Mouse (Mus musculus) embryonic facial prominence, embryonic 15.5 days (tissue): ENCODE measurements around the gene Cux1. TPM values are rescaled to one million over a fixed set of nuclear protein-coding genes. Genes with fewer than 3 reads are reported as not detected.
A peak's percentile ranks its signal among the peaks of the same experiment; 100 is the strongest.

Source experiments
- ATAC-seq: fragments of 200-750 bp; cut with Nextera tagmentation; 2 replicates; pipeline ENCODE4 v1.8.0; 2017; ENCODE audit warnings: low read depth, moderate TSS enrichment; ENCODE audit not compliant: insufficient number of reproducible peaks, low FRiP score, low TSS enrichment
- H3K27ac ChIP-seq: fragments of 300-500 bp; sonication (generic); replicated peaks from 2 replicates; pipeline ENCODE4 v1.5.1; 2015; ENCODE audit warnings: mild to moderate bottlenecking, inconsistent platforms
- H3K27me3 ChIP-seq: fragments of 300-500 bp; sonication (generic); 2 replicates; pipeline ENCODE4 v1.6.1; 2015; ENCODE audit warnings: inconsistent platforms
- H3K36me3 ChIP-seq: fragments of 300-500 bp; sonication (generic); 2 replicates; pipeline ENCODE4 v1.6.1; 2015; ENCODE audit warnings: mild to moderate bottlenecking, inconsistent platforms
- H3K4me1 ChIP-seq: fragments of 300-500 bp; sonication (generic); 2 replicates; pipeline ENCODE4 v1.6.1; 2015; ENCODE audit warnings: inconsistent platforms
- H3K4me2 ChIP-seq: fragments of 300-500 bp; sonication (generic); replicated peaks from 2 replicates; pipeline ENCODE4 v1.6.1; 2015; ENCODE audit warnings: mild to moderate bottlenecking, inconsistent platforms
- H3K4me3 ChIP-seq: fragments of 300-500 bp; sonication (generic); replicated peaks from 2 replicates; pipeline ENCODE4 v1.5.1; 2015; ENCODE audit warnings: mild to moderate bottlenecking, inconsistent platforms
- H3K9ac ChIP-seq: fragments of 300-500 bp; sonication (generic); 2 replicates; pipeline ENCODE4 v1.6.1; 2015; ENCODE audit warnings: inconsistent platforms
- H3K9me3 ChIP-seq: fragments of 300-500 bp; sonication (generic); replicated peaks from 2 replicates; pipeline ENCODE4 v1.6.1; 2016; ENCODE audit warnings: inconsistent platforms
- WGBS: fragments of 180-500 bp; shearing (Covaris S2); methylation state at CpG from one replicate; pipeline ENCODE4 v1.1.7; 2015; 5-methylcytosine and 5-hydroxymethylcytosine counted together
- polyA plus RNA-seq: library from polyadenylated mRNA; unstranded; fragments of >200 nt; fragmentation: Nextera tagmentation; extraction: Ambion mirVana; gene quantifications from 2 replicates; pipeline ENCODE4 v1.2.1, GENCODE M21; 2015

Cux1 gene
- polyA plus RNA-seq, 1 experiment from 2014 or later, result 78.0 TPM

GRCm38 (mm10) chr5:136372276-136372675 is 195.0 kb downstream of the Cux1 start:
- peaks cover 13% of the 10 kb centered on the region for H3K4me1 ChIP-seq
- H3K9ac ChIP-seq, result no peak overlapping the region
- ATAC-seq, result no peak
- no peaks in the 10 kb centered on the region for H3K27me3 ChIP-seq
- WGBS, result 79% methylated on average over 3 of the region's 3 CpGs
- H3K4me3 ChIP-seq, result no peak overlapping the region
- H3K4me2 ChIP-seq, result no peak overlapping the region
- no peaks in the 10 kb centered on the region for H3K9me3 ChIP-seq
- no peak overlapping the region for H3K27ac ChIP-seq
- no peaks in the 10 kb centered on the region for H3K36me3 ChIP-seq

- ATAC-seq, result no peak
- H3K4me3 ChIP-seq, result no peak overlapping the region
- H3K27me3 ChIP-seq, result no peaks in the 10 kb centered on the region
- H3K27ac ChIP-seq, result no peak overlapping the region
- peaks cover 14% of the 10 kb centered on the region for H3K36me3 ChIP-seq
- H3K4me1 ChIP-seq, result no peaks in the 10 kb centered on the region
- WGBS, result 54% methylated on average over 7 of the region's 7 CpGs
- no peak overlapping the region for H3K4me2 ChIP-seq
- no peaks in the 10 kb centered on the region for H3K9me3 ChIP-seq
- no peak overlapping the region for H3K9ac ChIP-seq
These were observed 203.9 kb downstream of the Cux1 start for GRCm38 (mm10) chr5:136363421-136363820.

- no peaks in the 10 kb centered on the region for H3K27me3 ChIP-seq
- no peak overlapping the region for H3K9ac ChIP-seq
- WGBS, result 79% methylated on average over 6 of the region's 6 CpGs
- ATAC-seq, result no peak
- no peak overlapping the region for H3K4me3 ChIP-seq
- no peak overlapping the region for H3K27ac ChIP-seq
- no peak overlapping the region for H3K4me2 ChIP-seq
- H3K9me3 ChIP-seq, result no peaks in the 10 kb centered on the region
- peaks cover 3% of the 10 kb centered on the region for H3K4me1 ChIP-seq
- H3K36me3 ChIP-seq, result peaks cover 14% of the 10 kb centered on the region
These were observed 204.6 kb downstream of the Cux1 start for GRCm38 (mm10) chr5:136362473-136363230.

- H3K27me3 ChIP-seq, result no peaks in the 10 kb centered on the region
- no peak overlapping the region for H3K9ac ChIP-seq
- H3K36me3 ChIP-seq, result peaks cover 14% of the 10 kb centered on the region
- no peak overlapping the region for H3K27ac ChIP-seq
- peaks cover 8% of the 10 kb centered on the region for H3K4me1 ChIP-seq
- H3K9me3 ChIP-seq, result no peaks in the 10 kb centered on the region
- ATAC-seq, result no peak
- 92% methylated on average over 5 of the region's 5 CpGs for WGBS
- H3K4me3 ChIP-seq, result no peak overlapping the region
- no peak overlapping the region for H3K4me2 ChIP-seq
These were observed 205.3 kb downstream of the Cux1 start for GRCm38 (mm10) chr5:136362021-136362420.

GRCm38 (mm10) chr5:136357227-136357626 is 210.1 kb downstream of the Cux1 start:
- Histone ChIP-seq H3K9me3 (no peaks in the 10 kb centered on the region), H3K36me3 (peaks cover 10% of the 10 kb centered on the region), H3K4me2 (no peak overlapping the region), H3K27ac (no peak overlapping the region), H3K27me3 (no peaks in the 10 kb centered on the region), H3K4me3 (no peak overlapping the region), H3K9ac (no peak overlapping the region), H3K4me1 (peaks cover 14% of the 10 kb centered on the region)
- 38% methylated on average over 2 of the region's 2 CpGs for WGBS
- ATAC-seq, result 0 out of 2 replicates have a peak, but pooled peaks have one; percentile 51

GRCm38 (mm10) chr5:136355583-136356126 is 211.6 kb downstream of the Cux1 start:
- Histone ChIP-seq H3K4me3 (no peak overlapping the region), H3K36me3 (peaks cover 9% of the 10 kb centered on the region), H3K9ac (no peak overlapping the region), H3K4me1 (peaks cover 14% of the 10 kb centered on the region), H3K27me3 (no peaks in the 10 kb centered on the region), H3K27ac (no peak overlapping the region), H3K9me3 (no peaks in the 10 kb centered on the region), H3K4me2 (no peak overlapping the region)
- 90% methylated on average over 3 of the region's 3 CpGs for WGBS
- no peak for ATAC-seq

GRCm38 (mm10) chr5:136354729-136355128 is 212.6 kb downstream of the Cux1 start:
- Histone ChIP-seq H3K4me3 (no peak overlapping the region), H3K9me3 (no peaks in the 10 kb centered on the region), H3K4me1 (peaks cover 14% of the 10 kb centered on the region), H3K36me3 (peaks cover 9% of the 10 kb centered on the region), H3K27me3 (no peaks in the 10 kb centered on the region), H3K4me2 (no peak overlapping the region), H3K27ac (no peak overlapping the region), H3K9ac (no peak overlapping the region)
- WGBS, result 76% methylated on average over 6 of the region's 6 CpGs
- no peak for ATAC-seq

- Histone ChIP-seq H3K9ac (no peak overlapping the region), H3K27me3 (no peaks in the 10 kb centered on the region), H3K4me2 (no peak overlapping the region), H3K4me1 (peaks cover 14% of the 10 kb centered on the region), H3K36me3 (peaks cover 5% of the 10 kb centered on the region; the same call in 1 of the 2 replicates), H3K4me3 (no peak overlapping the region), H3K27ac (no peak overlapping the region), H3K9me3 (no peaks in the 10 kb centered on the region)
- WGBS, result 35% methylated on average over 8 of the region's 8 CpGs
- no peak for ATAC-seq
These were observed 214.2 kb downstream of the Cux1 start for GRCm38 (mm10) chr5:136353114-136353513.

- Histone ChIP-seq H3K4me3 (no peak overlapping the region), H3K27ac (no peak overlapping the region), H3K9me3 (no peaks in the 10 kb centered on the region), H3K27me3 (no peaks in the 10 kb centered on the region), H3K9ac (no peak overlapping the region), H3K4me2 (no peak overlapping the region), H3K4me1 (no peaks in the 10 kb centered on the region), H3K36me3 (peaks cover 15% of the 10 kb centered on the region)
- 81% methylated on average over 15 of the region's 15 CpGs for WGBS
- no peak for ATAC-seq
These were observed 224.0 kb downstream of the Cux1 start for GRCm38 (mm10) chr5:136343156-136343890.

- no peaks in the 10 kb centered on the region for H3K4me1 ChIP-seq
- peaks cover 21% of the 10 kb centered on the region for H3K36me3 ChIP-seq
- H3K27ac ChIP-seq, result no peak overlapping the region
- no peak overlapping the region for H3K4me2 ChIP-seq
- H3K9me3 ChIP-seq, result no peaks in the 10 kb centered on the region
- whole genome bisulfite sequencing, result 80% methylated on average over 4 of the region's 4 CpGs
- no peak for ATAC-seq
- no peak overlapping the region for H3K9ac ChIP-seq
- H3K4me3 ChIP-seq, result no peak overlapping the region
- no peaks in the 10 kb centered on the region for H3K27me3 ChIP-seq
These were observed 230.3 kb downstream of the Cux1 start for GRCm38 (mm10) chr5:136336798-136337527.

- Histone ChIP-seq H3K9me3 (no peaks in the 10 kb centered on the region), H3K9ac (no peak overlapping the region), H3K27ac (no peak overlapping the region), H3K4me2 (no peak overlapping the region), H3K4me3 (no peak overlapping the region), H3K27me3 (no peaks in the 10 kb centered on the region), H3K36me3 (peaks cover 21% of the 10 kb centered on the region), H3K4me1 (no peaks in the 10 kb centered on the region)
- WGBS, result 81% methylated on average over 4 of the region's 4 CpGs
- ATAC-seq, result no peak
These were observed 231.6 kb downstream of the Cux1 start for GRCm38 (mm10) chr5:136335681-136336080.
